Mouse (Mus musculus): Measurements from ENCODE around the gene Slc9a4.
A peak's percentile ranks its signal among the peaks of the same experiment; 100 is the strongest.

Slc9a4 gene

DNA sequence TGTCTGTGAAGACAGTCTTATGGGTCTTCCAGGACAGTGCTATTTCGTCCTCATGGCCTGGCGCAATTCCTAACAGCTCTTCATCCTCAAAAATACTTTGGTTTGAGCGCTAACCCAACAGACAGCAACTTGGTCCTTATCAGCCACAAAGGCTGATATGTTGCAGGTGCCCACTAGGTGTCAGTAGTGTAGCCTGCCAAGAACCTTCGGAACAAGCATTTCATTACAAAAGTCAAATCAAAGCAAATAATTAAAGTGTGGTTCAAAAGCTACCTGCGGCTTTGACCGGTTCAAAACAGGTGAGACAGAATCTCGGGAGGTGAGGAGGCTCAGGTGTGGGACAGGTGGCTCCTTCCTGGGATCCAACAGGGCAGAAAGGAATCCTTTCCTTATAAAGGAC, at the start of gene Slc9a4:
Slc9a4 (plus strand) TSS at position 298 of the 400 bp plus-strand sequence.
- peak; percentile 47 for DNase-seq

- no peak for DNase-seq
These were observed 42.3 kb upstream of the Slc9a4 start for GRCm38 (mm10) chr1:40537577-40537976.

DNA sequence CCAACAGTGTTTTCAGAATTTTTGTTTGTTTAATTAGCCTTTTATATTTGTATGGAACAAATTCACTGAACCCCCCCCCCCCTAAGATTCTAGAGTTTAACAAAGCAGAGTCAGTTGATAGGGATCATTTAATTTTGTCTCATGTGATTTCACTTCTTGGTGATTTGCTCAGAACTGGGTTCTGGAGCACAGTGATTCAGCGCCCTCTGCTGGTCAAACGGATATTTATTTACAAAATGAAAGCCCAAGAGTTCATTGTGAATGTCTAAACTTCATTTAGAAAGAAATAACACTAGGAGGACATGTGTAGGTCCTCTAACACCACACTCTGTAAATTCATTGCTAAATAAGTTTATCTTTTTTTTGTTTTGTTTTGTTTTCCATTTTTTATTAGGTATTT, 35.2 kb upstream of the Slc9a4 start:
- DNase-seq, result peak; percentile 37

- no peak for DNase-seq
These were observed 33.2 kb upstream of the Slc9a4 start for GRCm38 (mm10) chr1:40546645-40547044.

DNA sequence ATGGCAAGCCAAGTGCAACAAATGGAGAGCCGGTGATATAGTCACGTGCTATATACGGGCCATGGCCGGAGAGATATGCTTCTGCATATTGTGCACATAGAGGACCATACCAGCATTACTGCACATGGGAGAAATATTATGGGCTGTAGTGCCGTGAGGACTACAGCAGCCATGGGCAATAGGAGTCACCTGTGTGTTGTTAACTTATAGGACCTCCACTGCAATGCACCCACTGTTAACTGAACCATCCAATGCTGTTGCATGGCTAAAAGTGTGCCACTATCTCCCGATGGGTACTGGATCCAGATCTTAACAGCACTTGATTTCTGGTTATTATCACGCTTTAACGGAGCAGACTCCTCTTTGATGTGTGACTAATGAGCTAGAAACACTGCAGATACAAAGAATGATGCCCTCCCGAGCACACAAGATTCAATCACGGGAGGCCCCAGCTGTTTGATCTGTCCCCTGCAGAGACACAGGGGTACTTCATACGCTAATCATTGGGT, 32.8 kb upstream of the Slc9a4 start:
- DNase-seq, result no peak

- no peak for DNase-seq
These were observed 32.1 kb upstream of the Slc9a4 start for GRCm38 (mm10) chr1:40547762-40548161.

DNA sequence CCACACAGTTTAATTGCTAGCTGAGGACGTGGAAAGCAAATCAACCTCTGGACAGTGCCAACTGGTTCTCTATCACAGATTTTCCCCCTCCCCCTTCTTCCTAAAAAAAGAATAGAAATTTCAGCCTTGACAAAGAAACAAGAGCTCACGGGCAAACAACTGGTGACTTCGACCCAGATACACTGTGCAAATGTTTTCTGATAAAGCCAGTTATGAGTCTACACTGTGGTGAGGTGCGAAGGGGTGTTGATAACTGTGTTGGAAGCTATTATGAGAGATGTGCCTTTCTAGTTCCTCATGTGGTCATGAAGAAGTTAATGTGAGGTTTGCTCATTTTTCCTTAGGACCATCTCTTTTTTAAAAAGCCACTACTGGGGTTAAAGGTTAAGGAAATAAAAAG, 10.5 kb upstream of the Slc9a4 start:
- DNase-seq, result no peak

DNA sequence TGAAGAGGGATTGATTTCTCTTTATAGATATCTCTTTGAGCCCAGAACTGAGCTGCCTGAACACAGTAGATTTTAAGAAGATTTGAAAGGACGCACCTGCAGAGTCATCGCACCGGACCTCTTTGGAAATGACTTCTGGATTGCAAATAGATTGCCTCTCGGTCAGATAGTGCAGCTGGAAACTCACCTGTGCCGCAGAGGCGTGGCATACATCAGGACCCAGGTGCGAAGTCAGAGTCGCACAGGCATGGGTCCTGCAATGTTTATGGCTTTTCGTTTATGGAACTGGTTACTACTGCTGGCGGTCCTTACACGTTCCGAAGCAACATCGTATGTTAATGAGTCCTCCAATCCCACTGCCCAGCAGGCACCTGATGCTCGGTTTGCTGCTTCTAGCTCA, 388 bp downstream of the Slc9a4 start:
- DNase-seq, result no peak

DNA sequence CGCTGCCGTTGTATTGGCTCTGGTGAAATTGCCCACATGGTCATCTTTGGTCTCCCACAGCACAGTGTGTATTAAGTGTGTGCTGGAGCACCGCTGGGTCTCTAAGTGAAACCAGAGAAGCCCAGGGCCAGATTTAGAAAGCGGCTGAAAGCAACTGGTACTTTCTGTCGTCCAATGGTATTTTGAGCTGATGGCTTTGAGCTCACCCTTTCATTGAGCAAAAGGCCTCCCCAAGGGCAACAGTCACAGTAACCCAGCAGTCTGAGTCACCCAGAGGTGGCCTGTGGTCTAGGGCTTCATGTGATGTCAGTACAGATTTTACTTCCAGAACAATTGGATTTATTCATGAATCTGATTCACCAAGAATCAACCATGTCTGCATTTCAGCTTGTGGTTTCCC, 6.9 kb downstream of the Slc9a4 start:
- no peak for DNase-seq

- no peak for DNase-seq
These were observed 11.1 kb downstream of the Slc9a4 start for GRCm38 (mm10) chr1:40590931-40591330.

DNA sequence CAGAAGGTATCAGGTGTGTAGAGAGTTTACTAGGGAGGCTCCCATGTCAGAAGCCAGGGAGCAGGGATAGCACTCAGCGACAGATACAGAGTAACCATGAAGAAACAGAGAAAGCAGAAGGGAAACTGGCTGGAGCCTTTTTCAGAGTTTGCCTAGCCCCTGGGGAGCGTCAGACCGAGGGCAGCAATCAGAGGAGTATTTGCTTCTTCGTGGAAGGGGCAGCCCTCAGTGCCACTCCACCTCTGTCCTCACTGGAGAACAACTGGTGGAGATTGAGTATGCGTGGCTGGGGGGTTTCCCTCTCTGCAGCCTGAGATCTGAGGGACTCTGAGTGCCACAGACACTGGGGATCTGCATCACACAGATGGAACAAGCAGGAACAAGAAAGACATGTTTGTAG, 17.9 kb downstream of the Slc9a4 start:
- DNase-seq, result no peak

- peak; percentile 33 for DNase-seq
These were observed 19.8 kb downstream of the Slc9a4 start for GRCm38 (mm10) chr1:40599661-40600060.

- DNase-seq, result peak; percentile 79
These were observed 20.8 kb downstream of the Slc9a4 start for GRCm38 (mm10) chr1:40600394-40601327.

DNA sequence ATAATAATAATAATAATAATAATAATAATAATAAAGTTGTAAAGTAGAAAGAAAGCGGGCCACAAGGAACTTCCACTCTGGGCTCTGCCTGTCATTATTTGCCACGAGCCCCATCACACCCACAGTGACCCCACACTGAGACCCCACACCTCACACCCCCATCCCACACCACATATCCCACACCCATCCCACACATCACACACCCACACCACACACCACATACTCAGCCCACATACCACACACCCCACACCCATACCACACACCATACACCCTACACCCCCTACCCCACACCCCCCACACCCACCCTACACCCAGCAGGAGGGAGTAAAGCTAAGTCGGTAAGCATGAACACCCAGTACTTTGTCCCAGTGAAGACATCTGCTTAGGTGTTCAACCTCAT, 21.6 kb downstream of the Slc9a4 start:
- no peak for DNase-seq

GRCm38 (mm10) chr1:40613219-40613618, 33.3 kb downstream of the Slc9a4 start:
- DNase-seq, result peak; percentile 52

- DNase-seq, result no peak
These were observed 39.2 kb downstream of the Slc9a4 start for GRCm38 (mm10) chr1:40619093-40619492.

GRCm38 (mm10) chr1:40619871-40620270, 40.0 kb downstream of the Slc9a4 start:
- no peak for DNase-seq

DNA sequence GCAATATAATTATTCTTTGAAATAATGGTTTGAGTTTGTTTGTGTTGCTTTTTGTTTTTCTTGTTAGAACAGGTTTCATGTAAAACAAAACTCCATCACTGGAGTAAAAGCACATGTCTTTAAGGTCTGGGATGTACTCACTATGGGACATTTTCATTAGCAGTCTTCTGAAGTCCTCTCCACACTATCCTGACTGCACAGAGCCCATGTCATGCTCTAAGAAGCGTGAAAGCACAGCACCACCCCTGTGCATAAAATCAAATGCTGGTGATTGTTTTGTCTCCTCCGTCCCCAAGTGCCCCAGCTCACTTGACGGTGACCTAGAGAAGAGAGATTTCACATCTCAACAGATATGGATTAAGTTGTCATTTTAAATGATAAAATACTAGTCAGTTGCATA, 45.1 kb downstream of the Slc9a4 start:
- no peak for DNase-seq

GRCm38 (mm10) chr1:40626954-40627353, 47.1 kb downstream of the Slc9a4 start:
- DNase-seq, result no peak

DNA sequence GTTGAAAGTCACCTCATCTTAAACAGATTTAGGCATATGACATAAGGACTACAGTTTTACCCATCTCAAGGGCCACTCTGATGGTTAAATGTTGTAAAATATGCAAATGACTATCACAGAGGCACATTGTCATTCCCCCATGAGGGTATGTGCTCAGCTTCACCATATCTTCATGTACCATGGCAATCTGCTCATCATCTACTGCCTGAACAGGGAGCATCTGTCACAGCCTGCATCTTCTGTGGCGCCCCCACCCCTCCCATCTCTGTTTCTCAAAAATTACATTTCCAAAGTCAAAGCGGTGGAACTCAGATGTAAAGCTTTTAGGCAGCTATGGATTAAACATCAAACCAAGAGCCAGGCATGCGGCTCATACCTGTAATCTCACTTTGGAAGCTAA, 48.6 kb downstream of the Slc9a4 start:
- DNase-seq, result peak; percentile 67

DNA sequence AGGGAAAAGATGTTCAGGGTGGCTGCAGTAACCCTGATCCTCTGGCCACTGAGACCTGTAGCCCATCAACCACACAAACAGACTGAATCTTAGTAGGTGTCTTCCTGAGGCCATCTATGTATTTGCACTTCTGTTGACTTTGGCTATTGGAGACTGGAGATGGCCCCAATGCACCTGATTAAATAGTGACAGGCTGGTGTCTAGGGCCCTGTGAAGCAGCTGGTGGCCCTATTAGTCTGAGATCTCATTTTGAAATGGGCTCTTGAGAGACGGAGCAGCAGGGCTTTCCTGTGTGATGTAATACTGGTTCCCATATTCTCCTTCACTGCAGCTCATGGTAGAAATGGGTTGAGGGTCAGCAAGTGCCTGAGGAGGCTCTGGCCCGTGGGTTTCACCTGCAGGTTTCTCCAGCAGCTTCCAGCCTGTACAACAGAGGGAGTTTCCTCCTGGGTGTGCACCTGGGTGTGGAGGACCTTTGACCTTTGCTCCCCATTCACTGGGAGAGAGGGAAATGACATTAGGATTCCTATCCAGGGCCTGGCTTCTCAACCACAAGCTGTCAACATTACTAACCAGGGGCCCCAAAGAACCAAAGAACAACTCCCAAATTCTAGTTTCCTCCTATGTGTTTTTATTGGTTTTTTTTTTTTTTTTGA, 52.7 kb downstream of the Slc9a4 start:
- no peak for DNase-seq

DNA sequence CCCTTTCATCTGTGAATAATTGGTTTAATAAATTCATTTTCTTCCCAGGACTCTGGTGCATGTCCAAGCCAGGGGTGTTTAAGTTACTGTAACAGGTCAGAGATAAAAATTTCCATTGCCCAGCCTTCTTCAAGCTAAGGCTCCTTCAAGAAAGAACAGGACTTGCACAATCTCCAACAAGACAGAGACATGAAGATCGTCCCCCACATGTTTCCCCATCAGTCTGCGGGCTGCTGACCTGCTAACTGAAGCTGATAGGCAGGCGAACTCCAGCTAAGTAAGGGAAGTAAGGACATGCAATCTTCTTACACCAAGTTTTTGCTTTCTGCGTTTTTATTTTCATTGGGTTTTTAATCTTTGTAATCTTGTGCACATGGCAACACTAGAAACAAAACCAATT, 54.7 kb downstream of the Slc9a4 start:
- DNase-seq, result no peak

- no peak for DNase-seq
These were observed 68.4 kb downstream of the Slc9a4 start for GRCm38 (mm10) chr1:40648234-40648633.
